Mouse (Mus musculus) B cell, adult 62 days (primary cell): Measurements from ENCODE around the gene Gm21789. TPM values are rescaled to one million over a fixed set of nuclear protein-coding genes. Genes with fewer than 3 reads are reported as not detected.

Experiments used
- total RNA-seq: library from RNA; stranded (reverse); gene quantifications from 4 replicates; pipeline ENCODE4 v1.2.4, GENCODE M21; 2023

The Gm21789 gene
- not detected in 4 replicates for total RNA-seq

DNA sequence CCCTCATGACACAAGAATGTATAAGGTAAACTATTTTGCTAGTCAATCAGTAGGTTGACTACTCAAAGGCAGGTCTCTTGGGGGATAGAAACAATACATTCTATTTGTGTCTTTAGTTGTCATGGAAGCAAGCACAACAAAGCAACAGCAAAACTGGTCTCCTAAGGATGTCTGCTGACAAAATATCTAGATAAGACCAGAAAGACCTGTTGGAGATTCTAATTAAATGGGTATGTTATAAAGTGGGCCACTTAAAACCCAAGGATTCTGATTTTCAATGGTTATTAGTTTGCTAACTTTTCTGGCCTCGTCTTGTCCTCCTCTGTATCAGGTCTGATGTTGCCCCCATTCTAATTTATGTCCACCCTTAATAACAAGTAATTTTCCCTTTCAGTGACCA, at the start of gene Gm21789:
Gm21789 (plus strand) TSS at position 301 of the 400 bp plus-strand sequence.

DNA sequence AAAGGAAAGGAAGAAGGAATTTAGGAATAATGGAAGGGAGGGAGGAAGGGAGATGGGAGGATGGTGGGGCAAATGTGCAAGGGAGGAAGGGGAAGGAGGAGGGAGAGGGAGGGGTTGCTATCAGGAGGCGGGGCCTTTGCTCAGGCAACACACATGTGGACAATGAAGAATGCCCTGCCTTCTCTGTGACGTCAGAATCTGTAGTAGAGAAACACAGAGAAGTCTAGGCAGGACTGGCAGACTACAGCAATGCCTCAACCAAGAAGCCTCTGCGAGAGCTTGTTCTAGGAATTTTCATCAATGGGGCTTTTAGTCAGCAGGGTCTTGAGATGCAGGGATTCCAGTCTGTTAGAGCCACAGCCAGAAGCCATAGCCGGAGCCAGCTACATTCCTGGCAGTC, 47.2 kb upstream of the Gm21789 start, which contains the start of gene Btbd35f30:
Btbd35f30 (plus strand) TSS at position 301 of the 400 bp plus-strand sequence.

DNA sequence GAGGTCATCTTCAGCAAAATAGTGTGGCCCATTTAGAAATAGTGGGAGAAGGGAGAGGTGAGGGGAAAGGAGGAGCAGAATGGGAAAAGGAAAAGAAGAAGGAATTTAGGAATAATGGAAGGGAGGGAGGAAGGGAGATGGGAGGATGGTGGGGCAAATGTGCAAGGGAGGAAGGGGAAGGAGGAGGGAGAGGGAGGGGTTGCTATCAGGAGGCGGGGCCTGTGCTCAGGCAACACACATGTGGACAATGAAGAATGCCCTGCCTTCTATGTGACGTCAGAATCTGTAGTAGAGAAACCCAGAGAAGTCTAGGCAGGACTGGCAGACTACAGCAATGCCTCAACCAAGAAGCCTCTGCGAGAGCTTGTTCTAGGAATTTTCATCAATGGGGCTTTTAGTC, 32.0 kb downstream of the Gm21789 start, which contains the start of gene Btbd35f5:
Btbd35f5 (plus strand) TSS at position 301 of the 400 bp plus-strand sequence.

Other genes with a start within 250 kb of the Gm21789 start
- not detected in 4 replicates for gene Btbd35f21, start 215.7 kb upstream of the Gm21789 start, total RNA-seq
- gene Btbd35f30, start 47.1 kb upstream of the Gm21789 start, total RNA-seq: not detected in 4 replicates
- gene Btbd35f5, start 32.1 kb downstream of the Gm21789 start, total RNA-seq: not detected in 4 replicates